Mouse (Mus musculus) midbrain, embryonic 11.5 days (tissue): ENCODE measurements around the gene Zbtb25. TPM values are rescaled to one million over a fixed set of nuclear protein-coding genes. Genes with fewer than 3 reads are reported as not detected.

ENCODE experiments used
- ATAC-seq: fragments of 200-750 bp; cut with Nextera tagmentation; 2 replicates; pipeline ENCODE4 v1.8.0; 2017; ENCODE audit warnings: moderate TSS enrichment, moderate library complexity; ENCODE audit not compliant: low FRiP score
- DNase-seq: peaks from one replicate; pipeline ENCODE4 v3.0.0; 2015; ENCODE audit warnings: low spot score; ENCODE audit errors: missing footprints
- H3K27ac ChIP-seq: fragments of 300-500 bp; sonication (generic); 2 replicates; pipeline ENCODE4 v1.5.1; 2014; ENCODE audit warnings: low read depth, low read length
- H3K27me3 ChIP-seq: fragments of 300-500 bp; sonication (generic); 2 replicates; pipeline ENCODE4 v1.6.1; 2014; ENCODE audit warnings: mild to moderate bottlenecking, low read length, moderate library complexity, mixed read lengths; ENCODE audit not compliant: control insufficient read depth, insufficient read depth
- H3K36me3 ChIP-seq: fragments of 300-500 bp; sonication (generic); 2 replicates; pipeline ENCODE4 v1.6.1; 2014; ENCODE audit warnings: mild to moderate bottlenecking, low read length, moderate library complexity, mixed read lengths; ENCODE audit not compliant: control insufficient read depth, insufficient read depth
- H3K4me1 ChIP-seq: fragments of 300-500 bp; sonication (generic); 2 replicates; pipeline ENCODE4 v1.6.1; 2014; ENCODE audit warnings: low read length; ENCODE audit not compliant: control insufficient read depth, insufficient read depth
- H3K4me2 ChIP-seq: fragments of 300-500 bp; sonication (generic); 2 replicates; pipeline ENCODE4 v1.6.1; 2014; ENCODE audit warnings: mild to moderate bottlenecking, moderate library complexity
- H3K4me3 ChIP-seq: fragments of 300-500 bp; sonication (generic); 2 replicates; pipeline ENCODE4 v1.5.1; 2014; ENCODE audit warnings: low read depth, low read length
- H3K9ac ChIP-seq: fragments of 300-500 bp; sonication (generic); 2 replicates; pipeline ENCODE4 v1.6.1; 2014; ENCODE audit warnings: low read length
- H3K9me3 ChIP-seq: fragments of 300-500 bp; sonication (generic); 2 replicates; pipeline ENCODE4 v1.6.1; 2016; ENCODE audit warnings: low read length; ENCODE audit not compliant: control insufficient read depth
- WGBS: fragments of 180-500 bp; shearing (Covaris S2); extraction: QIAGEN DNeasy Blood & Tissue Kit; methylation state at CpG from one replicate; pipeline ENCODE4 v1.1.7; 2014; 5-methylcytosine and 5-hydroxymethylcytosine counted together
- polyA plus RNA-seq: library from polyadenylated mRNA; unstranded; fragments of >200 nt; fragmentation: Nextera tagmentation; extraction: Ambion mirVana; gene quantifications from 2 replicates; pipeline ENCODE4 v1.2.1, GENCODE M21; 2014

Gene Zbtb25
- polyA plus RNA-seq, 1 experiment from 2014 or later, result 20.9 TPM

GRCm38 (mm10) chr12:76404836-76405182, 35.4 kb upstream of the Zbtb25 start:
- H3K4me2 ChIP-seq, result peak overlapping the region; percentile 67
- no peak for DNase-seq
- H3K27me3 ChIP-seq, result peaks cover 40% of the 10 kb centered on the region
- no peak for ATAC-seq
- H3K27ac ChIP-seq, result no peak overlapping the region
- WGBS, result 9% methylated on average over 20 of the region's 20 CpGs
- H3K9ac ChIP-seq, result no peak overlapping the region
- H3K36me3 ChIP-seq, result no peaks in the 10 kb centered on the region
- H3K4me1 ChIP-seq, result peaks cover 17% of the 10 kb centered on the region
- peak overlapping the region; percentile 68 for H3K4me3 ChIP-seq
- H3K9me3 ChIP-seq, result no peaks in the 10 kb centered on the region

DNA sequence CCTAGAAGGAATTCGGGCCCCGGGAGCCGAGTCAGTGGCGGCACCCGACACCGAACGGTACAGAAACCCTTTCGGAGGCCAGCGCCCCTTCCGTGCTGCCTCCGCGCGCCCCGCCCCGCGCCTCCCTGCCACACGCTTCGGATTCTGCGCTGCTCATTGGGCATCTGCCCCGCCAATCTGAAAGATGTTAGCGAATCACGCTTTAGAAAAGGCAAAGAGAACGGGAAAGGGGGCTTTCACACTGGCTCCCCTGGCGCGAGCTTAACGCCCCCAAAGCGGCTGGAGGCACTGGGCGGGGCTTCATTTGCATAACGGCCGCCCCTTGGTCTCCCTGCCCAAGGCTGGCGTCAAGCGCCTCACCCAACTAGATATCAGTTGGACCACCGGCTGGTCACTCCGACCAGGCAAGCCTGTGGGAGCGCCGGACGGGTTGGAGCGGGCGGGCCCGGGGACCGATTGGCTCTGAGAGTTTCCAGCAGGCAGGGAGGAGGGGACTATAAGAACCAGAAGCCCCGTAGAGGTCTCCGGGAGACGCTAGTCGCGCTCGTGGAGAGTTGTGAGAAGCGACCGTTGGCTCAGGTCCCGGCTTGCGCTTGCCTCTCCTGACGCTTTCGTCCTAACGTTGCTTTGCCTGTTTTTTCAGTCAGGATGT, 34.6 kb upstream of the Zbtb25 start, which contains the start of gene Hspa2:
Gene Hspa2, plus strand, starts transcription at position 291 of the 652 bp plus-strand sequence.
- Histone ChIP-seq H3K36me3 (no peaks in the 10 kb centered on the region), H3K4me1 (peaks cover 17% of the 10 kb centered on the region), H3K9me3 (no peaks in the 10 kb centered on the region), H3K9ac (peak within 1 kb of the TSS; percentile 74), H3K27me3 (peaks cover 40% of the 10 kb centered on the region), H3K27ac (peak within 1 kb of the TSS; percentile 75), H3K4me3 (peak within 1 kb of the TSS; percentile 68), H3K4me2 (peak within 1 kb of the TSS; percentile 83)
- 0% methylated on average over 54 of the region's 54 CpGs for WGBS
- peak; percentile 100 for DNase-seq
- peak; percentile 97 for ATAC-seq

- Histone ChIP-seq H3K4me2 (peak overlapping the region; percentile 83), H3K4me1 (peaks cover 17% of the 10 kb centered on the region), H3K9ac (peak overlapping the region; percentile 74), H3K36me3 (no peaks in the 10 kb centered on the region), H3K4me3 (peak overlapping the region; percentile 68), H3K27ac (peak overlapping the region; percentile 75), H3K9me3 (no peaks in the 10 kb centered on the region), H3K27me3 (peaks cover 40% of the 10 kb centered on the region)
- DNase-seq, result peak; percentile 97
- ATAC-seq, result peak; percentile 90
- under 1% methylated on average over 53 of the region's 54 CpGs for WGBS
Measured at GRCm38 (mm10) chr12:76402991-76403885, 33.8 kb upstream of the Zbtb25 start.

- 60% methylated on average over 3 of the region's 3 CpGs for WGBS
- Histone ChIP-seq H3K27ac (no peak overlapping the region), H3K27me3 (peaks cover 28% of the 10 kb centered on the region), H3K36me3 (no peaks in the 10 kb centered on the region), H3K4me2 (no peak overlapping the region), H3K4me3 (no peak overlapping the region), H3K9ac (no peak overlapping the region), H3K4me1 (peaks cover 17% of the 10 kb centered on the region), H3K9me3 (no peaks in the 10 kb centered on the region)
- ATAC-seq, result no peak
- no peak for DNase-seq
Measured at GRCm38 (mm10) chr12:76401674-76402073, 32.3 kb upstream of the Zbtb25 start.

DNA sequence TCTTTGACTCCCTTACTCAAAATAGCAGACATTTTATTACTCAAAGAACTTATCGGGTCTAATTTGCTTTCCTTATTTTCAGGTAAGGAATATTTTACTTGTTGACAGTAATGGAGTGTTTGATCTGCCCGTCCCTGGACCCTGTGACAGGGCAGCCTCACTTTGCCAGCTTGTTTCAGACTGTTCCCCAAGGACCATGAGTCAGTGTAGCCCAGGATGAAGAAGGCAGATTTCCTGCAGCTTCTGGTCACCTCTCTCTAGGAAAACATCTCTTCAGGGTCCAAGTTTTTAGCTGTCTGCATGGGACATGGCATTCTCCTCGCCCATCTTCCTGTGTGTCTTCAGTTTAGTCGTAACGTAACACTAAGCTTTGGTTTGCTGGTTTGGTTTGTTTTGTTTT, 27.9 kb upstream of the Zbtb25 start:
- Histone ChIP-seq H3K9ac (no peak overlapping the region), H3K27me3 (peaks cover 2% of the 10 kb centered on the region; the same call in 1 of the 2 replicates), H3K9me3 (no peaks in the 10 kb centered on the region), H3K4me3 (no peak overlapping the region), H3K36me3 (no peaks in the 10 kb centered on the region), H3K4me1 (no peaks in the 10 kb centered on the region), H3K27ac (no peak overlapping the region), H3K4me2 (no peak overlapping the region)
- no peak for ATAC-seq
- WGBS, result 86% methylated on average over 5 of the region's 5 CpGs
- no peak for DNase-seq

- no peaks in the 10 kb centered on the region for H3K9me3 ChIP-seq
- DNase-seq, result no peak
- ATAC-seq, result no peak
- H3K4me2 ChIP-seq, result no peak overlapping the region
- no peak overlapping the region for H3K4me3 ChIP-seq
- H3K9ac ChIP-seq, result no peak overlapping the region
- H3K27ac ChIP-seq, result no peak overlapping the region
- WGBS, result 84% methylated on average over 5 of the region's 5 CpGs
- H3K4me1 ChIP-seq, result no peaks in the 10 kb centered on the region
- H3K27me3 ChIP-seq, result no peaks in the 10 kb centered on the region
- H3K36me3 ChIP-seq, result 0 out of 2 replicates have a peak, but pooled peaks cover 2% of the 10 kb centered on the region
Measured at GRCm38 (mm10) chr12:76392979-76393378, 23.6 kb upstream of the Zbtb25 start.

DNA sequence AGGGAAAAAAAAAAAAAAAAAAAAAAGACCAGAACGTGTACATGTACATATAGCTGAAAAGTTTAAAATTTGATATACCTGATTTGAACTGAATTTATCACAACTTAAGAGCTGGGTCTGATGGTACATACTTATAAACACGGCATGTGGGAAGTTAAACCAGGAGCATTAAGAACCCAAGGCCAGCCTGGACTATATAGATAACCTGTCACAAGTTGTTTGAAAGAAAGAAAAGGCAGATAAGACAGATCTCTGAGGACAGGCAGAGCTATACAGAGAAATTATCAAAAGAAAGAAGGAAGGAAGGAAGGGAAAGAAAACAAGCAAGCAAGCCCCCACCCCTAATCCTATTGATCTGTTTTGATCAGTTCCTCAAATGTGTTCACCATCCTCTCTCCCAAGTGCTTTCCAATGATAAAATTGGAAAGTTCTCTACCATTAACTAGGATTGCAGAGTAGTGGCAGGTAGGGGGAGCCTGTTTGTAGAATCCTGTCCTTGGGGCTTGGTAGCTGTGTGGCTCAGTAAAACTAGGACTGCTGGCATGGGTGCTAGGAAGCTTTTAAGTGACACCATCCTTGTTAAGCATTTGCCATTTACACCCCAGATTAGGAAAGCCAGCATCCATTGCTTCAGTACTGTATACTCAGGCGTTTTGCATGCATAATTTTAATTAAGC, 22.3 kb upstream of the Zbtb25 start:
- ATAC-seq (no peak), DNase-seq (no peak)
- no peaks in the 10 kb centered on the region for H3K9me3 ChIP-seq
- H3K4me3 ChIP-seq, result no peak overlapping the region
- H3K4me1 ChIP-seq, result no peaks in the 10 kb centered on the region
- 69% methylated on average over 3 of the region's 3 CpGs for WGBS
- H3K27me3 ChIP-seq, result no peaks in the 10 kb centered on the region
- H3K27ac ChIP-seq, result no peak overlapping the region
- H3K4me2 ChIP-seq, result no peak overlapping the region
- H3K9ac ChIP-seq, result no peak overlapping the region
- peaks cover 5% of the 10 kb centered on the region; the same call in 1 of the 2 replicates for H3K36me3 ChIP-seq

- no peaks in the 10 kb centered on the region for H3K27me3 ChIP-seq
- no peaks in the 10 kb centered on the region for H3K4me1 ChIP-seq
- H3K9me3 ChIP-seq, result no peaks in the 10 kb centered on the region
- no peak overlapping the region for H3K4me3 ChIP-seq
- WGBS, result 91% methylated on average over 11 of the region's 11 CpGs
- ATAC-seq (no peak), DNase-seq (no peak)
- no peak overlapping the region for H3K27ac ChIP-seq
- H3K9ac ChIP-seq, result no peak overlapping the region
- peaks cover 10% of the 10 kb centered on the region; the same call in 1 of the 2 replicates for H3K36me3 ChIP-seq
- H3K4me2 ChIP-seq, result no peak overlapping the region
Measured at GRCm38 (mm10) chr12:76388794-76389193, 19.4 kb upstream of the Zbtb25 start.
